Mouse (Mus musculus): ENCODE data around the gene Hoxa11. TPM values are rescaled to one million over a fixed set of nuclear protein-coding genes. Genes with fewer than 3 reads are reported as not detected.
A peak's percentile ranks its signal among the peaks of the same experiment; 100 is the strongest.

Gene Hoxa11
- not detected in 2 replicates for polyA plus RNA-seq (2014; fragmentation: Nextera tagmentation; extraction: Ambion mirVana)

- Histone ChIP-seq H3K27me3 (ENCODE audit: control insufficient read depth, insufficient read depth, low read length) (peaks cover 92% of the 10 kb centered on the region), H3K27ac (replicated peaks; ENCODE audit: low read depth, low read length) (no peak within 1 kb of the TSS), H3K9me3 (replicated peaks; ENCODE audit: control insufficient read depth, low read length) (no peaks in the 10 kb centered on the region), H3K4me2 (ENCODE audit: low read depth, low read length) (no peak within 1 kb of the TSS), H3K9ac (replicated peaks; ENCODE audit: low read length) (no peak within 1 kb of the TSS), H3K4me1 (ENCODE audit: control insufficient read depth, insufficient read depth, low read length) (no peaks in the 10 kb centered on the region), H3K36me3 (replicated peaks; ENCODE audit: control insufficient read depth, insufficient read depth, low read depth, low read length) (no peaks in the 10 kb centered on the region), H3K4me3 (ENCODE audit: low read depth, low read length) (no peak within 1 kb of the TSS)
- WGBS = 1% methylated on average over 20 of the region's 20 CpGs
- ATAC-seq (replicated peaks; ENCODE audit: insufficient number of reproducible peaks, low FRiP score, low TSS enrichment, low read depth) (no peak), DNase-seq (ENCODE audit: low spot score) (no peak)
Measured at GRCm38 (mm10) chr6:52245757-52246142, at the start of gene Hoxa11. Gene Hoxa11, minus strand, starts transcription at chr6:52245810.

GRCm38 (mm10) chr6:52294616-52295015, 49.0 kb upstream of the Hoxa11 start:
- ATAC-seq (replicated peaks; ENCODE audit: insufficient number of reproducible peaks, low FRiP score, low TSS enrichment, low read depth) (no peak), DNase-seq (ENCODE audit: low spot score) (no peak)
- Histone ChIP-seq H3K27me3 (ENCODE audit: control insufficient read depth, insufficient read depth, low read length) (peaks cover 36% of the 10 kb centered on the region), H3K4me2 (ENCODE audit: low read depth, low read length) (no peak overlapping the region), H3K4me3 (ENCODE audit: low read depth, low read length) (no peak overlapping the region), H3K9me3 (replicated peaks; ENCODE audit: control insufficient read depth, low read length) (no peaks in the 10 kb centered on the region), H3K4me1 (ENCODE audit: control insufficient read depth, insufficient read depth, low read length) (peaks cover 3% of the 10 kb centered on the region; the same call in 1 of the 2 replicates), H3K27ac (replicated peaks; ENCODE audit: low read depth, low read length) (no peak overlapping the region), H3K9ac (replicated peaks; ENCODE audit: low read length) (no peak overlapping the region), H3K36me3 (replicated peaks; ENCODE audit: control insufficient read depth, insufficient read depth, low read depth, low read length) (no peaks in the 10 kb centered on the region)
- 77% methylated on average over 6 of the region's 6 CpGs for WGBS

GRCm38 (mm10) chr6:52292328-52292727, 46.7 kb upstream of the Hoxa11 start:
- ATAC-seq (replicated peaks; ENCODE audit: insufficient number of reproducible peaks, low FRiP score, low TSS enrichment, low read depth) = no peak
- no peak overlapping the region for H3K27ac ChIP-seq (replicated peaks; ENCODE audit: low read depth, low read length)
- WGBS = 55% methylated on average over 7 of the region's 7 CpGs

GRCm38 (mm10) chr6:52291021-52291860, 45.6 kb upstream of the Hoxa11 start:
- ATAC-seq (replicated peaks; ENCODE audit: insufficient number of reproducible peaks, low FRiP score, low TSS enrichment, low read depth) = no peak
- peak overlapping the region; percentile 32 for H3K4me2 ChIP-seq (ENCODE audit: low read depth, low read length)
- H3K4me3 ChIP-seq (ENCODE audit: low read depth, low read length) = peak overlapping the region; percentile 21; the same call in 1 of the 2 replicates
- H3K9me3 ChIP-seq (replicated peaks; ENCODE audit: control insufficient read depth, low read length) = no peaks in the 10 kb centered on the region
- DNase-seq (ENCODE audit: low spot score) = peak; percentile 56
- peaks cover 3% of the 10 kb centered on the region; the same call in 1 of the 2 replicates for H3K4me1 ChIP-seq (ENCODE audit: control insufficient read depth, insufficient read depth, low read length)
- H3K36me3 ChIP-seq (replicated peaks; ENCODE audit: control insufficient read depth, insufficient read depth, low read depth, low read length) = no peaks in the 10 kb centered on the region
- 1% methylated on average over 45 of the region's 45 CpGs for WGBS
- no peak overlapping the region for H3K27ac ChIP-seq (replicated peaks; ENCODE audit: low read depth, low read length)
- no peak overlapping the region for H3K9ac ChIP-seq (replicated peaks; ENCODE audit: low read length)
- H3K27me3 ChIP-seq (ENCODE audit: control insufficient read depth, insufficient read depth, low read length) = peaks cover 36% of the 10 kb centered on the region

More at GRCm38 (mm10) chr6:52292328-52292727, 46.7 kb upstream of the Hoxa11 start:
- Histone ChIP-seq H3K9ac (replicated peaks; ENCODE audit: low read length) (no peak overlapping the region), H3K27me3 (ENCODE audit: control insufficient read depth, insufficient read depth, low read length) (peaks cover 36% of the 10 kb centered on the region), H3K9me3 (replicated peaks; ENCODE audit: control insufficient read depth, low read length) (no peaks in the 10 kb centered on the region), H3K36me3 (replicated peaks; ENCODE audit: control insufficient read depth, insufficient read depth, low read depth, low read length) (no peaks in the 10 kb centered on the region), H3K4me1 (ENCODE audit: control insufficient read depth, insufficient read depth, low read length) (peaks cover 3% of the 10 kb centered on the region; the same call in 1 of the 2 replicates), H3K4me2 (ENCODE audit: low read depth, low read length) (no peak overlapping the region), H3K4me3 (ENCODE audit: low read depth, low read length) (no peak overlapping the region)
- no peak for DNase-seq (ENCODE audit: low spot score)

GRCm38 (mm10) chr6:52290186-52290585, 44.6 kb upstream of the Hoxa11 start:
- H3K4me1 ChIP-seq (ENCODE audit: control insufficient read depth, insufficient read depth, low read length) = peaks cover 3% of the 10 kb centered on the region; the same call in 1 of the 2 replicates
- H3K27ac ChIP-seq (replicated peaks; ENCODE audit: low read depth, low read length) = no peak overlapping the region
- H3K36me3 ChIP-seq (replicated peaks; ENCODE audit: control insufficient read depth, insufficient read depth, low read depth, low read length) = no peaks in the 10 kb centered on the region
- no peak for DNase-seq (ENCODE audit: low spot score)
- ATAC-seq (replicated peaks; ENCODE audit: insufficient number of reproducible peaks, low FRiP score, low TSS enrichment, low read depth) = no peak
- H3K9me3 ChIP-seq (replicated peaks; ENCODE audit: control insufficient read depth, low read length) = no peaks in the 10 kb centered on the region
- no peak overlapping the region for H3K4me3 ChIP-seq (ENCODE audit: low read depth, low read length)
- H3K4me2 ChIP-seq (ENCODE audit: low read depth, low read length) = no peak overlapping the region
- peaks cover 34% of the 10 kb centered on the region for H3K27me3 ChIP-seq (ENCODE audit: control insufficient read depth, insufficient read depth, low read length)
- 20% methylated on average over 12 of the region's 12 CpGs for WGBS
- no peak overlapping the region for H3K9ac ChIP-seq (replicated peaks; ENCODE audit: low read length)

- H3K4me3 ChIP-seq (ENCODE audit: low read depth, low read length) = no peak overlapping the region
- WGBS = 76% methylated on average over 5 of the region's 5 CpGs
- ATAC-seq (replicated peaks; ENCODE audit: insufficient number of reproducible peaks, low FRiP score, low TSS enrichment, low read depth) (no peak), DNase-seq (ENCODE audit: low spot score) (no peak)
- H3K27me3 ChIP-seq (ENCODE audit: control insufficient read depth, insufficient read depth, low read length) = peaks cover 2% of the 10 kb centered on the region; the same call in 1 of the 2 replicates
- no peaks in the 10 kb centered on the region for H3K4me1 ChIP-seq (ENCODE audit: control insufficient read depth, insufficient read depth, low read length)
- H3K9me3 ChIP-seq (replicated peaks; ENCODE audit: control insufficient read depth, low read length) = no peaks in the 10 kb centered on the region
- H3K36me3 ChIP-seq (replicated peaks; ENCODE audit: control insufficient read depth, insufficient read depth, low read depth, low read length) = no peaks in the 10 kb centered on the region
- H3K4me2 ChIP-seq (ENCODE audit: low read depth, low read length) = no peak overlapping the region
- H3K9ac ChIP-seq (replicated peaks; ENCODE audit: low read length) = no peak overlapping the region
- no peak overlapping the region for H3K27ac ChIP-seq (replicated peaks; ENCODE audit: low read depth, low read length)
Measured at GRCm38 (mm10) chr6:52283896-52284295, 38.3 kb upstream of the Hoxa11 start.

GRCm38 (mm10) chr6:52281084-52281483, 35.5 kb upstream of the Hoxa11 start:
- Histone ChIP-seq H3K27me3 (ENCODE audit: control insufficient read depth, insufficient read depth, low read length) (peaks cover 21% of the 10 kb centered on the region), H3K9ac (replicated peaks; ENCODE audit: low read length) (no peak overlapping the region), H3K4me2 (ENCODE audit: low read depth, low read length) (no peak overlapping the region), H3K36me3 (replicated peaks; ENCODE audit: control insufficient read depth, insufficient read depth, low read depth, low read length) (no peaks in the 10 kb centered on the region), H3K9me3 (replicated peaks; ENCODE audit: control insufficient read depth, low read length) (no peaks in the 10 kb centered on the region), H3K27ac (replicated peaks; ENCODE audit: low read depth, low read length) (no peak overlapping the region), H3K4me3 (ENCODE audit: low read depth, low read length) (no peak overlapping the region), H3K4me1 (ENCODE audit: control insufficient read depth, insufficient read depth, low read length) (no peaks in the 10 kb centered on the region)
- no peak for DNase-seq (ENCODE audit: low spot score)
- 67% methylated on average over 12 of the region's 12 CpGs for WGBS
- ATAC-seq (replicated peaks; ENCODE audit: insufficient number of reproducible peaks, low FRiP score, low TSS enrichment, low read depth) = no peak

- DNase-seq (ENCODE audit: low spot score) (no peak), ATAC-seq (replicated peaks; ENCODE audit: insufficient number of reproducible peaks, low FRiP score, low TSS enrichment, low read depth) (no peak)
- Histone ChIP-seq H3K27me3 (ENCODE audit: control insufficient read depth, insufficient read depth, low read length) (peaks cover 58% of the 10 kb centered on the region), H3K4me2 (ENCODE audit: low read depth, low read length) (no peak overlapping the region), H3K4me1 (ENCODE audit: control insufficient read depth, insufficient read depth, low read length) (no peaks in the 10 kb centered on the region), H3K9me3 (replicated peaks; ENCODE audit: control insufficient read depth, low read length) (no peaks in the 10 kb centered on the region), H3K36me3 (replicated peaks; ENCODE audit: control insufficient read depth, insufficient read depth, low read depth, low read length) (no peaks in the 10 kb centered on the region), H3K27ac (replicated peaks; ENCODE audit: low read depth, low read length) (no peak overlapping the region), H3K4me3 (ENCODE audit: low read depth, low read length) (no peak overlapping the region), H3K9ac (replicated peaks; ENCODE audit: low read length) (no peak overlapping the region)
- 4% methylated on average over 5 of the region's 5 CpGs for WGBS
Measured at GRCm38 (mm10) chr6:52276920-52277319, 31.3 kb upstream of the Hoxa11 start.
